Mouse (Mus musculus) frontal cortex, postnatal 36 days (tissue): Measurements from ENCODE around the gene Myh14.

Experiments used
- DNase-seq, 2 experiments: peaks; one replicate each; pipeline ENCODE4 v3.0.0; 2022; ENCODE audit warnings: low spot score in 2 of 2

Gene Myh14

GRCm38 (mm10) chr7:44633407-44633806 is 37.2 kb downstream of the Myh14 start:
- no peak for DNase-seq

GRCm38 (mm10) chr7:44632676-44633075 is 38.0 kb downstream of the Myh14 start:
- DNase-seq: no peak

- no peak for DNase-seq
Observed at GRCm38 (mm10) chr7:44630437-44630836, 40.2 kb downstream of the Myh14 start.

- no peak for DNase-seq
Observed at GRCm38 (mm10) chr7:44628402-44629034, 42.1 kb downstream of the Myh14 start.

GRCm38 (mm10) chr7:44626966-44627365 is 43.7 kb downstream of the Myh14 start:
- DNase-seq: no peak

GRCm38 (mm10) chr7:44626068-44626385 is 44.6 kb downstream of the Myh14 start:
- DNase-seq: no peak

- no peak for DNase-seq
Observed at GRCm38 (mm10) chr7:44625241-44626067, 45.2 kb downstream of the Myh14 start.

GRCm38 (mm10) chr7:44624828-44625227 is 45.8 kb downstream of the Myh14 start:
- DNase-seq: no peak

- no peak for DNase-seq
Observed at GRCm38 (mm10) chr7:44624543-44624826, 46.2 kb downstream of the Myh14 start.

GRCm38 (mm10) chr7:44623714-44624542 is 46.7 kb downstream of the Myh14 start:
- no peak for DNase-seq

GRCm38 (mm10) chr7:44617059-44617458 is 53.6 kb downstream of the Myh14 start:
- no peak for DNase-seq

- DNase-seq: no peak
Observed at GRCm38 (mm10) chr7:44615987-44616386, 54.7 kb downstream of the Myh14 start.

GRCm38 (mm10) chr7:44615309-44615708 is 55.3 kb downstream of the Myh14 start:
- DNase-seq: no peak

GRCm38 (mm10) chr7:44614041-44614688 is 56.5 kb downstream of the Myh14 start:
- no peak for DNase-seq

- DNase-seq: no peak
Observed at GRCm38 (mm10) chr7:44612192-44612591, 58.5 kb downstream of the Myh14 start.

GRCm38 (mm10) chr7:44606171-44606901 is 64.3 kb downstream of the Myh14 start:
- DNase-seq: peak; percentile 54 to 56

- no peak for DNase-seq
Observed at GRCm38 (mm10) chr7:44605436-44605835, 65.2 kb downstream of the Myh14 start.

- no peak for DNase-seq
Observed at GRCm38 (mm10) chr7:44604619-44605018, 66.0 kb downstream of the Myh14 start.

GRCm38 (mm10) chr7:44604139-44604606 is 66.5 kb downstream of the Myh14 start:
- DNase-seq: peak in 1 of 2 experiments; percentile 33

- no peak for DNase-seq
Observed at GRCm38 (mm10) chr7:44603186-44603855, 67.3 kb downstream of the Myh14 start.

GRCm38 (mm10) chr7:44602443-44602842 is 68.2 kb downstream of the Myh14 start:
- peak; percentile 77 to 84 for DNase-seq
